Mouse (Mus musculus): ENCODE measurements around the gene Smoc1.
A peak's percentile ranks its signal among the peaks of the same experiment; 100 is the strongest.

The Smoc1 gene

DNA sequence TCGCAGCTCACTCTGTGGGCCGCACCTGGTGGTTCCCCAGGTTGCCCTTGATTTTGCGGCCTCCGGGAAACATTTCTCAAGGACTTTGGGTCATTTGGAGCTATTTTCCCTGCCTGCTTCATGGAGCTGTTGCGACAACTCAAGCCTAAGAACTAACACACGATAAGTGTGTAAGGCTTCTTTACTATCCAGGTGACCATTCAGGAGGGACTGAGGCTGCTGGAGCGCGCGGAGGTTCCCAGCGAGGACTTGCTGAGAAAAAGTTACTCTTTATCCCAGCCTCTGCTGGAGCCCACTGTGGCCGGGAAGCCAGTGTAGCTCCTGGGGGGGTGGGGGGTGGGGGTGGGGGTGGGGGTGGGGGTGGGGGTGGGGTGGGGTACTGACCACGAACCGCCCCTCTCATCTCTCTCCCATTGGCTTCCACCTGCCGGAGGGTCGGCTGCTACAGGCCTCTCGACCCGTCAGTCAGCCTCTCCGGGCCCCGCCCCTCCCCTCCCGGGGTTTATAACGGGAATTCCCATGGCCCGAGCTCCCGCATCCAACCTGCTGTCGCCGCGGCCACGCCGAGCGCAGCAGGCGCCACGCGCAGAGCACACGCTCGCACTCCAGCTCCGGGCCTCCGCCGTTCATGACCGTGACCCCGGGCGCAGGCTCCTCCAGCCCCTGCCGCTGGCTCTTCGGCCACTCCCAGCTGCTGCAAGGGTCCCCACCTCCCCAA lies at the start of gene Smoc1:
Smoc1 (plus strand) TSS at position 532 of the 718 bp plus-strand sequence.
- DNase-seq: peak; percentile 73 to 84

DNA sequence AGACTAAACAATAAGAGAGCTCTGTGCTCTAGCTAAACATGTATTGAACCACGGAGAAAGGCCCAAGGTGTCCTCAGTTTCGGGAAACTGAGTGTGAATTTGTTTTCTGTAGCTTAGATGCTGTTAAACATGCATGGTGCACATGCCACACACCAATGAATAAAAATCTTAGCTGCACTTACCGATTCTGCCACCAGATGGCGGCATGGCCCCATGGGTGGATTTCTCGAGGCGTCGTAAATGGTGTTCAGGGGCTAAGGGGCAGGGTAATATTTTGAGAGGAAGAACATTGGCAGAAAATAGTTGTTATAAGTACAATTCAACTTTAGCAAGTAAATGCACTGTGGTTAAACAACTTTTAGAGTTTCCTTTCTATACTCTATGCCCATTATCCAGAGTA lies 44.3 kb upstream of the Smoc1 start:
- peak; percentile 85 to 87 for DNase-seq

DNA sequence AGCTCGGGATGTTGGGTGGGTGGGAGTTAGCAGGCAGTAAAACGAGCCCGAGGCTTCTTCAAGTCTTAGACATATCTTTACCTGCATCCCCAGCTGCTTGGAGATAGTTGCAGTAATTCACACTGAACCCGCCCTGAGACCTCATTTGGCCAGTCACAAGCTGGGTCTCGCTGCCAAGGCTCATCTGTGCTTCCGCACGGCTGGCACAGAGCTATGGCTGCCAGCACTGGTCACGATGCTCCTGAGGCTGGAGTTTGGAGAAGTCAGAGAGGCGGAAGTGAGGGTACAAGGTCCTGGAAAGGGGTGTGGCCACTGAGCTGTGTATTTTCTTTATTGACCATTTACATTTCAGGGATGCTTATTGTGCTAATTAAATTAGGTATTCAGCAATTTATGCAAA lies 42.9 kb upstream of the Smoc1 start:
- DNase-seq: peak; percentile 45 to 57

- DNase-seq: no peak
These were observed 40.0 kb upstream of the Smoc1 start for GRCm38 (mm10) chr12:80986628-80987027.

DNA sequence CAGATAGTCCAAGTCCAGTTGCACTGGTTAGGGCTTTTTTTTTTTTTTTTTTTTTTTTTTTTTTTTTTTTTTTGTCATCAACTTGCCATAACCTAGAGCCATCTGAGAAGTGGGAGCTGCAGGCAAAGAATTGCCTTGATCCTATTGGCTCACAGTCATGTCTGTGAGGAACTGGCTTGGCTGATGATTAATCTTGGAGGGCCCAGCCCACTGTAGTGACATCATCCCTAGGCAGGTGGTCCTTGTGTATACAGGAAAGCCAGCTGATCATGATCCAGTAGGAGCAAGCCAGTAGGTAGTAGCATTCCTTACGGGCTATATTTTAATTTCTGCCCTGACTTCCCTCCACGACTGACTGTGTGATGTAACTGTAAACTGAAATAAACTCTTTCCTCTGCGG lies 38.3 kb upstream of the Smoc1 start:
- no peak for DNase-seq

- no peak for DNase-seq
These were observed 35.6 kb upstream of the Smoc1 start for GRCm38 (mm10) chr12:80990901-80991445.

GRCm38 (mm10) chr12:80991806-80992205 lies 34.8 kb upstream of the Smoc1 start:
- DNase-seq: no peak

DNA sequence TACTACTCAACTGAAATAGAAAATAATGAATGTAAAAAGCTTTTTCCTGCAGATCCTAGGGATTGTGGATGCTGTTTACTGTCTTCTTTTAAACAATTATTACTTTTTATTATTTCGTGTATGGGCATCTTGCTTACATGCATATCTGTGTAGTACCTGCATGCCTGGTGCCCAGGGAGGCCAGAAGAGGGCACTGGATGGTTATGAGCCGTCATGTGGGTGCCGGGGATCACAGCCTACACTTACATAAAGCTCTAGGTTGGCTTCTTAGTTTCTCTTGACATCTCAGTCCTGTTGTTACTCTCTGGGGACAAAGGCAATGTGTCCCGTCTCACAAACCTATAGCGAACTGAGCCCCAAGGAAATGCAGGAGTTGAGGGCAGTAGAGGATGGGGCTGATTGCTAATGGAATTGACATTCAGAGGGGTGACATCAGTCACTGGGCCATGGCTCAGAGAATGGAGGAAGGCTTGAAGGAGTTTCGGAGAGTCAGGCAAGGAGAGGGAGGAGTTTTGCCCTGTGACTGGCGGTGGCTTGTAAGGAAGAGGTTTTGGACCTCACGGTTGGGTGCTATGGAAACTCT lies 34.0 kb upstream of the Smoc1 start:
- DNase-seq: no peak

DNA sequence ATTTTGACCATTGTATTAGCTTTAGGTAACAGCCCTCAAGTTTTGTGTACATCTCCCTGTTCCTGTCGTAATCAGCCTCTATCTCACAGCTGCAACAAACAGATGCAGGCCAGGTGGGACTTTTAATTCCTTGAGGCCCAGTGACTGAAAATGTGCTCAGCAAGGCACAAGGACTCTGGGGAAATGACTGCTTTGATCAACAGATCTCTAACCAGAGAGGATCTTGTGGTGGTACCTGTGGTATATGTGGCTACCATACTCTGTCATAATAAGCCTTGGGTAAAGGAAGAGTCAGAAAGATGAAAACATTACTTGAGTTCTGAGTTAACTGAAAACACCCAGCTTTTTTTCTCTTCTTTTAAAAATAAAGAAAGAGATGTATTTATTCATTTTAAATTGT lies 32.8 kb upstream of the Smoc1 start:
- DNase-seq: no peak

DNA sequence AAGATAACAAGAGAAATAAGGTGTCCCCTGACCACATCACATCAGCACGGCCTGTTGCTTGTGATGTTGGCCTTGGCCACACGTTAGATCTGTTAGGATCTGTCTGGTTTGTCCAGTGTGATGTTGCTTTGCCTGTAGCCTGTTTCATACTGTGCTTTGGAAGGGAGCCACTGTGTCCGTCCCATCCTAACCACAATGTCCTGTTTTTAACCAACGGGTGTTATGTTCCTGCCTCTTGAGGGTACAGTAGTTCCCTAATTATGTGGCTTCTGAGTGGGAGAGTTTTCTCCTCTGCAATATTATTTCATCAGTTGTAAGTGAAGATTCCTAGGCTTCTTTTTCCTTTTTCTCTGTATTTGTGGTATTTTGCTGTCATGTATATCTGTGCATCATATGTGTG lies 31.3 kb upstream of the Smoc1 start:
- DNase-seq: no peak

- DNase-seq: no peak
These were observed 29.0 kb upstream of the Smoc1 start for GRCm38 (mm10) chr12:80997652-80998051.

- DNase-seq: no peak
These were observed 27.9 kb upstream of the Smoc1 start for GRCm38 (mm10) chr12:80998528-80999221.

GRCm38 (mm10) chr12:81000924-81001323 lies 25.7 kb upstream of the Smoc1 start:
- DNase-seq: no peak

GRCm38 (mm10) chr12:81002841-81003635 lies 23.6 kb upstream of the Smoc1 start:
- no peak for DNase-seq

GRCm38 (mm10) chr12:81009813-81010212 lies 16.8 kb upstream of the Smoc1 start:
- no peak for DNase-seq

DNA sequence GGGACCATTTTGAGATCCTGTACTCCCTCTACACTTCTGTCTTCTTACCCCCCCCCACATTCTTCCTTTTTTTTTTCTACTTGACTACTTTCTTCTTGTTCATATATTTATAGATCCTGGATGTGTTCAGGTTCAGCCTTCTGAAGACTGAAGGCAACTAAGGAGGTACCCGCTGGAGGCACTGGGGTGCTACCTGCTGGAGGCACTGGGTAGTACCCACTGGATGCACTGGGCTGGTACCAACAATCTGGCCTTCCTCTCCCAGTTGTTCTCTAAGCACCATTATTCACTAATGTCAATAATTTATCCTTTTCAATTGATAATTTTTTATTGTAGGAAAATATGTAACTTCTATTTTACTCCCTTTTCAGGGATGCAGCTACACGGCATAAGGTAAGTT lies 14.6 kb upstream of the Smoc1 start:
- DNase-seq: no peak

DNA sequence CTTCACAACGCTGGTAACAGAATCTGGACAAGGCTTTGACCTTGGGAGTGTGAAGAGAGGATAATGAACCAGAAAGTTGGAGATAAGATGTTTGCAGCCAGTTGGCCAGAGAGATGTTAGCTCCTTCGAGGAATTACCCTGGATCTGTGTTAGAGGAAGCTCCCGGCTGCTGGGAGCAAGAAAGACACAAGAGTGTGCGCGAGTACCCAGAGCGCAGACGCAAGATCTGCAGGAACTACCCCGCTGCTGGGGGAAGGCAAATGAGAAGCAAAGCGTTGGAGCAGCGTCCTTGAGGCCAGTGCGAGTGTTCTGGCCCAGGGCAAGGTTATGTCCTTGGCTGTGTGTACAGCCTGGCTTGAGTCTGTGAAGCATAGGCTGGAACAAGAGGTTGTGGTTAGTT lies 13.1 kb upstream of the Smoc1 start:
- DNase-seq: no peak

GRCm38 (mm10) chr12:81017624-81018023 lies 9.0 kb upstream of the Smoc1 start:
- DNase-seq: no peak

- DNase-seq: no peak
These were observed 7.9 kb upstream of the Smoc1 start for GRCm38 (mm10) chr12:81018516-81019279.

DNA sequence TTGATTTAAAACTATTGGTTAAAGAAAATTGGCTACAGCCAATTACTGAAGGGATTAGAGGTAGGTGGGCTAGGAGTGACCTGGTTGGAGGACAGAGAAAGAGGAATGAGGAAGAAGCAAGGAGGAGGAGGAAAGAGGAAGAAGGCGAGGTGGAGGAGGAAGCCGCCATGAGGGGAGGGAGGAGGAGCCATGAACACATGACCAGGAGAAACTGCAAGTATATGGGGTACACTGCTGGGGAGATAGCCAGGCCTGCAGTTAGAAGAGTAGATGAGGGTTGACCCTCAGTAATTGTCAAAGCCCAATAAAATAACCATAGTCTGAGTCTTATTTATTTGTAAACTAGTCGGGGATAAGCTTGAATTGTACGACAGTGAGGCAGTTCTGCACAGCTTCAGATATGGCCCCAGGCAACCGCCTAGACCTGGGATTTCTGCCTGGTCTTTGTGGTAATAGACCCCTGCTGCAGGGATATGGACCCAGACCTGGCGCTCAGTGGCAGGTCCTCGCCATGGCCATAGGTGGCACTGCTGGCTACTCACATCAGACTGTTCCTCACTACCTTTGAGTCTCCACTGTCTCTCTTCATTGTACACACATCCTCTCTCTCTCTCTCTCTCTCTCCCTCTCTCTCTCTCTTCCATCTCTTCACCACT lies 7.2 kb upstream of the Smoc1 start:
- no peak for DNase-seq

- DNase-seq: peak; percentile 78 to 82
These were observed 2.2 kb upstream of the Smoc1 start for GRCm38 (mm10) chr12:81024407-81024806.

GRCm38 (mm10) chr12:81024993-81025392 lies 1.6 kb upstream of the Smoc1 start:
- no peak for DNase-seq

Data from cerebellum, postnatal 25 days (tissue).